Mouse (Mus musculus) kidney, embryonic 16.5 days (tissue): ENCODE data around the gene Zfpm1. TPM values are rescaled to one million over a fixed set of nuclear protein-coding genes. Genes with fewer than 3 reads are reported as not detected.

ENCODE experiments used
- ATAC-seq: fragments of 200-750 bp; cut with Nextera tagmentation; 2 replicates; pipeline ENCODE4 v1.8.0; 2017; ENCODE audit warnings: moderate TSS enrichment; ENCODE audit not compliant: low FRiP score, low TSS enrichment
- H3K27ac ChIP-seq: fragments of 300-500 bp; sonication (generic); 2 replicates; pipeline ENCODE4 v1.5.1; 2014; ENCODE audit warnings: low read length
- H3K27me3 ChIP-seq: fragments of 300-500 bp; sonication (generic); 2 replicates; pipeline ENCODE4 v1.6.1; 2014; ENCODE audit warnings: low read length, control low read depth, mixed read lengths; ENCODE audit not compliant: insufficient read depth
- H3K36me3 ChIP-seq: fragments of 300-500 bp; sonication (generic); 2 replicates; pipeline ENCODE4 v1.6.1; 2014; ENCODE audit warnings: low read length, control low read depth, mixed read lengths; ENCODE audit not compliant: insufficient read depth
- H3K4me1 ChIP-seq: fragments of 300-500 bp; sonication (generic); 2 replicates; pipeline ENCODE4 v1.6.1; 2014; ENCODE audit warnings: low read length, control low read depth, mixed read lengths; ENCODE audit not compliant: insufficient read depth
- H3K4me2 ChIP-seq: fragments of 300-500 bp; sonication (generic); replicated peaks from 2 replicates; pipeline ENCODE4 v1.6.1; 2014; ENCODE audit warnings: low read depth, low read length
- H3K4me3 ChIP-seq: fragments of 300-500 bp; sonication (generic); 2 replicates; pipeline ENCODE4 v1.5.1; 2014; ENCODE audit warnings: mild to moderate bottlenecking, low read length
- H3K9ac ChIP-seq: fragments of 300-500 bp; sonication (generic); replicated peaks from 2 replicates; pipeline ENCODE4 v1.6.1; 2014; ENCODE audit warnings: low read length
- H3K9me3 ChIP-seq: fragments of 300-500 bp; sonication (generic); 2 replicates; pipeline ENCODE4 v1.6.1; 2016; ENCODE audit warnings: low read length, control low read depth
- WGBS: fragments of 180-500 bp; shearing (Covaris S2); extraction: QIAGEN DNeasy Blood & Tissue Kit; methylation state at CpG from one replicate; pipeline ENCODE4 v1.1.7; 2014; 5-methylcytosine and 5-hydroxymethylcytosine counted together
- polyA plus RNA-seq: library from polyadenylated mRNA; unstranded; fragments of >200 nt; fragmentation: Nextera tagmentation; extraction: Ambion mirVana; gene quantifications from 2 replicates; pipeline ENCODE4 v1.2.1, GENCODE M21; 2015

Gene Zfpm1
- polyA plus RNA-seq, 1 experiment from 2014 or later, result 1.6 TPM

DNA sequence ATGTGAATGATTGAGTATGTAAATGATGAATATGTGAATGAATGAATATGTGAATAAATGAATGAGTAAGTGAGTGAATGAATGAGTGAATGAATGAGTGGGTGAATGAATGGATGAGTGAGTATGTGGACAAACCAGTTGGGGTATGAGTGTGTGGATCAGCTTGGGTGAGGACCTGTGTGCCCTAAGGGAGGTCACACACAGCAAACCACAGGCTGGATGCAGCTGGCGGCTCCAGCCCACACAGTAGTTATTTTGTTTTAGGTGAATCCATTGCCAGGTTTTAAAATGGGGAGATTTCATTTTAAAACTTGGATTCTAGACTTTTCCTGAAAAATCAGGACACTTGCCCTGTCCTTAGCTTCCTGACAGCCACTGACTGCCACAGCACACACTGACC, 30.2 kb upstream of the Zfpm1 start:
- ATAC-seq, result no peak
- H3K9me3 ChIP-seq, result no peaks in the 10 kb centered on the region
- H3K9ac ChIP-seq, result no peak overlapping the region
- H3K4me1 ChIP-seq, result no peaks in the 10 kb centered on the region; the same call in 1 of the 2 replicates
- 81% methylated on average over 1 of the region's 1 CpGs for WGBS
- H3K4me2 ChIP-seq, result no peak overlapping the region
- H3K4me3 ChIP-seq, result no peak overlapping the region
- H3K27me3 ChIP-seq, result no peaks in the 10 kb centered on the region
- no peak overlapping the region for H3K27ac ChIP-seq
- H3K36me3 ChIP-seq, result no peaks in the 10 kb centered on the region

DNA sequence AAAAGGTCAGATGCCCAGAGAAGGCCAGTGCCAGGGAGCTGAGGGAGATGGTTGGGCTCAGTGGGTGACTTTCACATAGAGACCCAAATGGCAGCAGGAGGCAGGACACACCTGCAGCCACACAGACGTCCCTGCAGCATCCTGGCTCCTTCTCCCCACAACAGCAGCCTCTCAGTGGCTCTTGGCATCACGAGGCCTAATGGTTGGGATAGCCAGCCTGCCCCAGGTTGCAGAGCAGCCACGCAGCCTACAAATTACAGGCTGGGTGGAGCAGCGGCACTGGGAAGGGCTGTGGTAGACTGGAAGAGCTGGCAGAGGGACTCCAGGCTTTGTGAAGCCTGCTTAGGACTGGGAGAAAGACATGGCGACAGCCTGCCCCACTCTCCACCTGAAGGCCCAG, 29.6 kb upstream of the Zfpm1 start:
- Histone ChIP-seq H3K4me2 (no peak overlapping the region), H3K4me1 (no peaks in the 10 kb centered on the region), H3K36me3 (no peaks in the 10 kb centered on the region), H3K9me3 (no peaks in the 10 kb centered on the region), H3K9ac (no peak overlapping the region), H3K27me3 (no peaks in the 10 kb centered on the region), H3K27ac (no peak overlapping the region), H3K4me3 (no peak overlapping the region)
- WGBS, result 58% methylated on average over 5 of the region's 5 CpGs
- ATAC-seq, result no peak

DNA sequence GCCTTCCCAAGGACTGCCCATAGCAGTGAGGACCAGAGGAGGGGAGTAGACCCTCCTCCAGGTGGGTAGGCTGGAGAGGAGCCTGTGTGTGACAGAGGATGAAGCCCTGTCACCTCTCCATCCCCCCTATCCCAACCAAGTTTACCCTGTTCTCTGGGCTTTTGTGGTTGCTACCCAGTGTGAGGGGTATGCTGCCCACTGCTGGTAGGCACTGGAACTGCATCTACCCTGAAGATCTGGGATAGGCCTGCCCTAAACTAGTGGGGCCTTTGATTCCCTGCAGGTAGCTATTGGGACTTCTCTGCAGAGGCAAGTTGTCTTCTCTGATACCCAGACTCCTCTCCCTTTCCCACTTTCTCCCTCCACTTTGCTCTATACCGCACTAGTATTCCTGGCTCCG, 22.6 kb upstream of the Zfpm1 start:
- Histone ChIP-seq H3K9me3 (no peaks in the 10 kb centered on the region), H3K4me2 (no peak overlapping the region), H3K27me3 (no peaks in the 10 kb centered on the region), H3K36me3 (no peaks in the 10 kb centered on the region), H3K9ac (no peak overlapping the region), H3K4me3 (no peak overlapping the region), H3K27ac (no peak overlapping the region), H3K4me1 (no peaks in the 10 kb centered on the region)
- ATAC-seq, result no peak
- 62% methylated on average over 2 of the region's 2 CpGs for WGBS

DNA sequence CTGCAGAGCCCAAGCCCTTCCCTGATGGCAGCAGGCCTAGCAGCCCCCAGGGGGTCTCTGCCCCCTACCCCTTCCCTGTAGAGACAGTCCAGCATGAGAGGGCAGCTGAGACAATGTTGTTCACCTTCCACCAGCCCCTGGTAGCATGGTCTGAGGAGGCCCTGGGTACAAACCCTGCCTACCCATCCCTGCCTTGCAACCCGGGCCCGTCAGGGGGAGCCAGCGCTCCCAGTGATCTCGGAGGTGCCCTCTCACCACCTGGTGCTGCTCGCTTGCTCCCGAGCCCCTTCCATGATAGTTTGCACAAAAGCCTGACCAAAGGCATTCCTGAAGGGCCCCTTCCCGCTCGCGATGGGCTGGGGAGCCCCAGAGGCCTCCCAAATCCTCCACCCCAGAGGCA, 21.2 kb upstream of the Zfpm1 start:
- ATAC-seq, result no peak
- Histone ChIP-seq H3K9ac (no peak overlapping the region), H3K4me1 (no peaks in the 10 kb centered on the region), H3K27ac (no peak overlapping the region), H3K36me3 (no peaks in the 10 kb centered on the region), H3K4me3 (no peak overlapping the region), H3K27me3 (no peaks in the 10 kb centered on the region), H3K9me3 (no peaks in the 10 kb centered on the region), H3K4me2 (no peak overlapping the region)
- 64% methylated on average over 9 of the region's 9 CpGs for WGBS

DNA sequence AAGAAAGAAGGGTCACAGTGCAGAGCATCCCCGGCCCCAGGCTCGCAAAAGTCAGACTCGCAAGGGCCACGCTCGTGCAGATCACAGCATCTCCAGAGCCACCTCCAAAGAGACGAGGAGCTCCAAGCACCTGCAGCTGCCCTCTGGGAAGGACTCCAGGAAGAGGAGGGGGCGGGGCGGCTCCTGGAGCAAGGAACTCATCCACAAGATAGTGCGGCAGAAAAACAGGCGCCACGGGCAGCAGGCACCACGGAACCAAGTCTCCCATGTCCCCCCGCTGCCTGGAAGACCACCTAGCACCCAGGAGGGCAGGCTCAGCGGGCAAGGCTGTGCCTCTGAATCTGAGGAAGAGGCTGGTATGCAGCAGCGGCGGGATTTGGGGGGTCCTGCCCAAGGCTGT, 19.1 kb upstream of the Zfpm1 start:
- no peak overlapping the region for H3K9ac ChIP-seq
- no peaks in the 10 kb centered on the region for H3K27me3 ChIP-seq
- H3K27ac ChIP-seq, result no peak overlapping the region
- no peaks in the 10 kb centered on the region for H3K4me1 ChIP-seq
- no peak overlapping the region for H3K4me2 ChIP-seq
- ATAC-seq, result no peak
- H3K4me3 ChIP-seq, result no peak overlapping the region
- no peaks in the 10 kb centered on the region for H3K9me3 ChIP-seq
- H3K36me3 ChIP-seq, result no peaks in the 10 kb centered on the region
- WGBS, result 69% methylated on average over 16 of the region's 16 CpGs

DNA sequence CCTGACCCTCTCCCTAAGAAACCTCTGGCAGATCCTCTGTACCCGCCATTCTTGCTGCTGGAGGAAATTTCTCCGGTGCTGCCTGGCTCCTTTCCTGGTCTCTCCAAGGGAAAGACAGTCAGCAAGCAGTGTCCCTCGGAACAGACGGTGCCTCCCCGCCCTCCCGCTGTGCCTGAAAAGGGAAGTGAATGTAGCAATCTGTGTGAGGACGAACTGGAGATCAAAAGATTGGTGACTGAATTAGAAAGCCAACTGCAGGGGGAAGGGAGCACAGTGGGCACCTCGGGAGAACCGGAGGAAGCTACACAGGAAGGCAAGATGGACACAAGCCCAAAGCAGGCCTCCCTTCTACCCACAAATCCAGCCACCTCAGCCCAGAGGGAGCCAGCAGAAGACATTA, 17.7 kb upstream of the Zfpm1 start:
- Histone ChIP-seq H3K4me3 (no peak overlapping the region), H3K27ac (no peak overlapping the region), H3K27me3 (no peaks in the 10 kb centered on the region), H3K4me2 (no peak overlapping the region), H3K9ac (no peak overlapping the region), H3K4me1 (peaks cover 5% of the 10 kb centered on the region; the same call in 1 of the 2 replicates), H3K9me3 (no peaks in the 10 kb centered on the region), H3K36me3 (no peaks in the 10 kb centered on the region)
- ATAC-seq, result no peak
- WGBS, result 45% methylated on average over 9 of the region's 9 CpGs

DNA sequence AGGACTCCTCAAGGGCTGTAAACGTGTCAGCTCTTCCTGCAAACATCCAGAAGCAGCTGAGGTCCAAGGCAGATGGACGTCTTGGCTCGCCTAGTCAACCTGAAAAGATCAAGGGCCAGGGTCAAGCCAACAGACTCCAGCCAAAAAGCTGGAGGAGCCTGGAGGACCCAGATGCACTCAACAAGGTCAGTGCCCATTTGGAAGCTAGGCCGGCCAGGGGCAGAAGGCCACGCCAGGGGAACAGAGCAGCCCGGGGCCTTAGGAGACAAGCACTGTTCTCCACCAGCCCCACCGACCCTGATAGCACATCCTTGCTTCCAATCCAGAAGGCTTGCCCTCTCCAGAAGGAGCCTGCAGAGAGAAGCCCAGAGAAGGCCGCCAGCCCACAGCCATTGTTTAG, 16.4 kb upstream of the Zfpm1 start:
- H3K36me3 ChIP-seq, result no peaks in the 10 kb centered on the region
- H3K4me2 ChIP-seq, result no peak overlapping the region
- H3K27me3 ChIP-seq, result 0 out of 2 replicates have a peak, but pooled peaks cover 4% of the 10 kb centered on the region
- ATAC-seq, result no peak
- H3K9ac ChIP-seq, result no peak overlapping the region
- peaks cover 6% of the 10 kb centered on the region; the same call in 1 of the 2 replicates for H3K4me1 ChIP-seq
- no peak overlapping the region for H3K4me3 ChIP-seq
- H3K27ac ChIP-seq, result no peak overlapping the region
- no peaks in the 10 kb centered on the region for H3K9me3 ChIP-seq
- 65% methylated on average over 8 of the region's 8 CpGs for WGBS

DNA sequence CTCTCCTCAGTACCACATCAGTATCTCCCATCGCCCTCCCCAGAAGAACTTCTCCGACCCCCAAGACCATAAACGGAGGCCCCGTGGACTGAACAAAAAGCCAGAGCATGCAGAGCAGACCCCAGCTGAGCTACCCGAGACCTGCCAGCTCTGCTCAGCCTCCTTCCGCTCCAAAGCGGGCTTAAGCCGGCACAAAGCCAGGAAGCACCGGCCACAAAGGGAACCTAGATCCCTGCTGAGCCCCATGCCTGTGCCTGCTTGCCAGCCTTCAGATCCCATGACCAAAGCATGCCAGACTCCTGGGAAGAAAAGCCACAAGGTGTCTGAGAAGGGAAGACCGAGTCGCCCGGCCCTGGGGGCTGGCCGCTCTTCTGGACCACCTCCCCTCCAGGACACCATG, 15.1 kb upstream of the Zfpm1 start:
- H3K9me3 ChIP-seq, result no peaks in the 10 kb centered on the region
- peaks cover 6% of the 10 kb centered on the region; the same call in 1 of the 2 replicates for H3K4me1 ChIP-seq
- no peak overlapping the region for H3K27ac ChIP-seq
- no peak overlapping the region for H3K4me3 ChIP-seq
- 68% methylated on average over 13 of the region's 13 CpGs for WGBS
- H3K9ac ChIP-seq, result no peak overlapping the region
- no peak for ATAC-seq
- H3K36me3 ChIP-seq, result no peaks in the 10 kb centered on the region
- 0 out of 2 replicates have a peak, but pooled peaks cover 7% of the 10 kb centered on the region for H3K27me3 ChIP-seq
- no peak overlapping the region for H3K4me2 ChIP-seq

DNA sequence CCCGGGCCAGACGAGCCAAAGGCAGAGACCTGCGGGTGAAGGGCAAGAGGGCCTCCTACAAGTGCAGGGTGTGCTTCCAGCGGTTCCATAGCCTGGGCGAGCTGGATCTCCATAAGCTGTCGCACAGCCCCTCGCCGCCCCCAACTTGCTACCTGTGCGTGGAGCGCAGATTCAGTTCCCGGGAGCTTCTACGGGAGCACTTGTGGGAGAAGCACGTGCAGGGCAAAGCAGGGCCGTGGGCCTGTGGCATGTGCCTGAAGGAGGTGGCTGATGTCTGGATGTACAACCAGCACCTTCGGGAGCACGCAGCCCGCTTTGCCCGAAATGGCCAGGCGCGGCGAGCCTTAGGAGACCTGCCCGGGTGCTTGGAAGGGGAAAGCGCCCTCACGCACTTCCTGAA, 13.1 kb upstream of the Zfpm1 start:
- H3K4me2 ChIP-seq, result peak overlapping the region; percentile 81
- no peak for ATAC-seq
- H3K4me3 ChIP-seq, result peak overlapping the region; percentile 47
- peak overlapping the region; percentile 65 for H3K9ac ChIP-seq
- no peak overlapping the region for H3K27ac ChIP-seq
- peaks cover 6% of the 10 kb centered on the region; the same call in 1 of the 2 replicates for H3K4me1 ChIP-seq
- WGBS, result 62% methylated on average over 24 of the region's 24 CpGs
- H3K27me3 ChIP-seq, result 0 out of 2 replicates have a peak, but pooled peaks cover 7% of the 10 kb centered on the region
- no peaks in the 10 kb centered on the region for H3K36me3 ChIP-seq
- H3K9me3 ChIP-seq, result no peaks in the 10 kb centered on the region

DNA sequence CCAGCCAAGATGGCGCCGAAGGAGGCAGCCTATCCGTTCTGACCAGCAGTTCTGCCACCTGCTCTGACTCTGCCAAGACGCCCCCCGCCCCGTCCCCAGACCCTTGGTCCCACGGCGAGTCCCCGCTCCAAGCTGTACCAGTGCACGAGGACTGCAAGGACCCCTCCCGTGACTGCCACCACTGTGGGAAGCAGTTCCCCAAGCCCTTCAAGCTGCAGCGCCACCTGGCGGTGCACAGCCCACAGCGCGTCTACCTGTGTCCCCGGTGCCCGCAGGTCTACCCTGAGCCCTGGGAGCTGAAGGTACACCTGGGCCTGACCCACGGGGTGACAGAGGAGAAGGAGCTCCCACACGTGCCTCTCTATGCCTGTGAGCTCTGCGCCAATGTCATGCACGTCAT, 12.5 kb upstream of the Zfpm1 start:
- WGBS, result 3% methylated on average over 21 of the region's 21 CpGs
- no peaks in the 10 kb centered on the region for H3K9me3 ChIP-seq
- H3K27me3 ChIP-seq, result 0 out of 2 replicates have a peak, but pooled peaks cover 7% of the 10 kb centered on the region
- H3K36me3 ChIP-seq, result no peaks in the 10 kb centered on the region
- peaks cover 6% of the 10 kb centered on the region; the same call in 1 of the 2 replicates for H3K4me1 ChIP-seq
- peak overlapping the region; percentile 65 for H3K9ac ChIP-seq
- H3K4me3 ChIP-seq, result peak overlapping the region; percentile 47
- H3K4me2 ChIP-seq, result peak overlapping the region; percentile 81
- peak; percentile 43 for ATAC-seq
- H3K27ac ChIP-seq, result no peak overlapping the region
